Mouse (Mus musculus) cerebellum, adult 11 months (tissue): Measurements from ENCODE around the gene Fam178b.
A peak's percentile ranks its signal among the peaks of the same experiment; 100 is the strongest.

Experiments used
- DNase-seq: peaks from one replicate; pipeline ENCODE4 v3.0.0; 2022

The Fam178b gene

DNA sequence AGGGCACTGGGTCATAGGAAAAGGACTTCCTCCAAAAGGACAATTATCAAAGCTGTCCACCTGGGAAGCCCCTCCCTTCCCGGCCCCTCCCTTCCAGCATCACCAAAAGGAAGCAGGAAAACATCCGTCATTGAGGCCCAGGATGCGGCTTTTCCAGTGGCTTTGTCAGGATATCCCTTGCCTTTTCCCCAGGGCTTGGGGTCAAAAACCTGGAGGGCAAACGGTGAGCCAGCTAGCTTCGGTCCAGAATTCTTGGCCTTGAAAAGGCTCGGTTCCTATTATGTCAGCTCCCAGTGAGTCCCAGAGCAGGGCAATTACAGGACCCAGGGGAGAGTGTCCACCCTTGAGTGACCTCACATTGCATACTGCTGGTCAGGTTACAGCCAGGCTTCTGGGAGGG, 122.1 kb downstream of the Fam178b start:
- DNase-seq, result no peak

DNA sequence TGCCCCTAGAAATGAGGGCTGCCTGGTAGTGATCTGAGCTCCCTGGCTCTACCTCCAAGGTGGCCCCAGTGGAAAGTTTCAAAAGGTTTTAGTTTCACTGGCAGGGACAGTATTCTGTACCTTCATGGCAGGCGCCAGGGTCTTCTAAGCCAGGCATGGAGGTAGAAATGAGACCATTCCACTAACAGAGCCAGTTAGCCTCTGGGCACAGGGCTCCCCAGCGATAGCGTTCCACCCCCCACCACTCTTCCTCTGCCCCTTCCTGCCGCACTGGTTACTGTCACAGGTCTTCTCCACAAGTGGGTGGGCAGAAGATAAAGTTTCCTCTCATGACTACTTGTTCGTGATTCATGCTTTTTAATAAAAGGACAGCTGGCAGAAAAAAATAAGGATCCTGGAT, 123.1 kb downstream of the Fam178b start:
- no peak for DNase-seq

DNA sequence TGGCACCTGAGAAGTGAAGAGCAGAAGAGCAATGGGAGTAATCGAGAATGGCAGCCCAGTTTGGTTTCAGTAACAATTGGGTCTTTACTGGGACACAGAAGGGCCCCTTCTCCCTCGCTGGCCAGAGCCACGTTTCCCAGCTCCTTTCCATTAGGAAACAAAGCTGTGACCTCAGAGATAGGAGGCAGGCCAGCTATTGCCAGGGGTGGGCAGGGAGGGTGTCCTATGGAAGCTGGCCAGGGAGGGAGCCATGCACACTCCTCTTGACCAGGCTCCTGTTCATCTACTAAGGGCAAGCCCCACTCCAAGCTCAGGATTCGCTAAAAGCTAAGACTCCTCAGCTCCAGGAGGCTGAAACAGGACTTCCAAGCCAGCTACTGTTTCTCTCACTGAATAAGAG, 123.7 kb downstream of the Fam178b start:
- no peak for DNase-seq

DNA sequence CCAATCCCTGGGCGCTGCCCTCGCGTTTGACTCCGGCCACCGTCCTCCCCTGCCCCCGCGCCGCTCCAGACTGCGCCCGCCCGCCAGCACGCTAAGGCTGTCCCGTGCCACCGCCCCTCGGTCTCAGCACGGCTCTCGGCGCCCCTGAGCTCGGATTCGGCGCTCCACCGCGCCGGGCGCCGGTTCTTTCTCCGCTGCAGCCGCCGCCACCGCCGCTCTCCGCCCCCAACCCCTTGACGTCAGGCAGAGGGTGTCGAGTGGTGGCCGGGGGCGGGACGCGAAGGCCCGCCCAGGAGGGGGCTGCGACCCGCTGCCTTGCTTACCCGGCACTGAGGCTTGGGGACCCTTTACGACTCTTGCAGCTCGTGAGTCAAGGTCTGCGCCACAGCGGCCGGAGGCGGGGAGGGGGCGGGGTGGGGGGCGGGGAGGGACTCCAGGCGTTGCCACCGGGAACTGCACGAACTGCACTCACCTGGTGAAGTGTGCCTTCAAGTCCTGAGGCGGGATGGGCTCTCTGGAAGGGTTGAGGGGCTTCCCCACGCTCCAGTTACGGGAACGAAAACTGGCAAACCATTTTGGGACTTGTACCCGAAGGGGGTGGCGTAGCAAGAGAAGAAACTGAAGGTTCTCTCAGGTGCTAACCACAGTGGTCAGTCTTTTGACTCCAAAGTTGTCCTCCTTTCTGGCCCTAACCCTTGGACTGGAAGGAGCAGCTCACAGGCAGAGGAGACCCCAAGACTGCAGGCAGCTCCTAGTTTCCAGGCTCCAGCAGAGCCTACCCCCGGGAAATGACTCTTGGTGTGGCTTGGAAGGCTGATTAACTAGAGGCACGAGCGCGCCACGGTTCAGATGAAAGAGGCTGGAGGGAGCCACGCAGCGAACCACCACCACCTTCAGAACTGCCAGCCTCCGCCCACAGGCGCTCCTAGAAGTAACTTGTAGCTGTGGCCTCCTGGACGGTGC, 124.7 kb downstream of the Fam178b start, which contains the start of gene Sema4c:
Gene Sema4c, minus strand, starts transcription at position 319 of the 963 bp plus-strand sequence.
- DNase-seq, result peak; percentile 63

DNA sequence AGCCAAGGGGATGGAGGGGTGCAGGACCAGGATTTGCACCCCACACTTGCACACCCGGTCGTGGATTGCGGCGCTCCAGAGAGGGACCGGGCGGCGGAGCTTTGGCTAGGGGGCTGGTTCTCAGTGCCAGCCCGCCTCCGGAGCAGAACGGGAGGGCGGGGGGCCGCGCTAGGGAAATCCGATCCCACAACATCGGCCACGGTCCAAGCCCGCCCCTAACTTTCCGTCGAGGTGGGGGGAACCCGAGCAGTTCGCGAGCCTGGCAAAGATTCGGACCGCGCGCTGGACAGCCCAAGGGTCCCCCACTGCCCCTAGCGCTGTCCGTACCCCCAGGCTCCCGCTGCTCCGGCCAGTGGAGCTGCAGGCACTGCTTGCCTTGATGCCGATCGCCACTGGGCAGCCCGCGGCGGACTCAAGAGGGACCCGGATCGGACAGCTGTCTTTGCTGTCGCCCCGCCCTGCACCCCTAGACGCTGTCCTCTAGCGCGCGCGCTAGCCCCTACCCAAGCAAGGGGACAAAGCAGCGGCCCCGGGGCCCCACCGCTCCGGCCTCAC, 125.4 kb downstream of the Fam178b start:
- DNase-seq, result no peak

DNA sequence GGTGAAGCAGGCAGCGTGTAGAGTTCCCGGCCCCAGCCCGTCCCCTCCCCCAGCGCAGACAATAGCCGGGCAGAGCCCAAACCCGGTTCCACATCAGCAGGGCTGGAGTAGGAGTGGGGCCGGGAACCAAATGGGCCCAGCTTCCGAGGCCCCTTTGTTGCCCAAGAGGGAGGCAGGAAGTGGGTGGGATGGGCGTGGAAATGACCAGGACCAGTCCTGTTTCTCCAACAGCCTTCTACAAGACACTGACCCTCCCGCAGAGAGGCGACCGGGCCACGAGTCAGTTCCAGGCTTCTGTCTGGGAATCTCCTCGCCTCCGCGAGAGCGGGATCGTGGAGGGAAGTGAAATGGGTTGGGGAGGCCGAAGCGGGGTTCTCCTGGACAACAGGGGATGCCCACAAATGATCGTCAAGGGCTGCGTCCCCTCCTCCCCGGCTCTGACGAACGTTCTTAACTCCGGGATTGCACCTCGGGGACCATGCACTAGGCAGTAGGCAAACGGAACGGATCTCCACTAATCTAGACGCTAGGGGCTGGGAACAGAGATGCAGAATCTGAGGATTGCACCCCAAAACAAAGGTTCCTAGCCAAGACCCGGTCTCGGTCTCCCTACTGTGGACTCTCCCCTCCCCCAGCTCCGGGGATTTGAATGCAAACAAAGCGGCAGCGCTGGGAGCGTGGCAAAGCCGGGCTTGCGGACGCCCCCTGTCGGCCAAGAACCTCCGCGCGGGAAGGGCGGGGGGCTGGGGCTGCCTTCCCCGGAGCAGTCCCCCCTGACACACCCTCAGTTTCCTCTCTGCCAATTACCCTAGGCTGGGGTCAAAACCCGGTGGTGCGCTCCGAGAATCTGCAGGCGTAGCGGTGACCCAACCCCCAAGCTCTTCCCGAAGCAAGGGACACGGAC, 126.2 kb downstream of the Fam178b start:
- DNase-seq, result peak; percentile 92

DNA sequence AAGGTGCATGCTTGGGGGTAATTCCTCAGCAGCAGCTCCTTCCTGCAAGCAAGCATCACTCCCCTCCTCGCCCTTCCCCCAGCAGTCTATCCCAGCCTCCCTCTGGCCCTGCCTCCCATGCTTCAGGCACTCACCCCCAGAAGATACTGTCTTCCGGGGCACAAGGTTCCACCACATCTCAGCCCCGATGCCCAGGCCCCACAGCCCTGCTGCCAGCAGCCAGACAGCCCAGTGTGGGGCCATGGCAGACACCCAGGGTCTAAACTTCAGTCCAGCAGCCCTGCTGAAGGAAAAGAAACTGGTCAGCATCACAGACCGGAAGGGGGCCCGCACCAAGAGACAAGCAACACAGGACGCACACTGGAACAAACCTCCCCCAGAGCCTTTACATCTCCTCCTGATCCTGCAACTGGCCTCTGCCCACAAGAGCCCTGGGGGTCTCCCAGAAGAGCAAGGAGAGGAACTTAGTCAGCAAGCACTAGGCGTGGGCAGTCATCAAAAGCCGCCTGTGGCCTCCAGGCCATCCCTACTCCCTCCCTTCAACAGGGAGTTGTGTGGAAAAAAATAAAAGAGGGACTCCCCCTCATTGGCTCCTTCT, 127.1 kb downstream of the Fam178b start:
- DNase-seq, result peak; percentile 55

DNA sequence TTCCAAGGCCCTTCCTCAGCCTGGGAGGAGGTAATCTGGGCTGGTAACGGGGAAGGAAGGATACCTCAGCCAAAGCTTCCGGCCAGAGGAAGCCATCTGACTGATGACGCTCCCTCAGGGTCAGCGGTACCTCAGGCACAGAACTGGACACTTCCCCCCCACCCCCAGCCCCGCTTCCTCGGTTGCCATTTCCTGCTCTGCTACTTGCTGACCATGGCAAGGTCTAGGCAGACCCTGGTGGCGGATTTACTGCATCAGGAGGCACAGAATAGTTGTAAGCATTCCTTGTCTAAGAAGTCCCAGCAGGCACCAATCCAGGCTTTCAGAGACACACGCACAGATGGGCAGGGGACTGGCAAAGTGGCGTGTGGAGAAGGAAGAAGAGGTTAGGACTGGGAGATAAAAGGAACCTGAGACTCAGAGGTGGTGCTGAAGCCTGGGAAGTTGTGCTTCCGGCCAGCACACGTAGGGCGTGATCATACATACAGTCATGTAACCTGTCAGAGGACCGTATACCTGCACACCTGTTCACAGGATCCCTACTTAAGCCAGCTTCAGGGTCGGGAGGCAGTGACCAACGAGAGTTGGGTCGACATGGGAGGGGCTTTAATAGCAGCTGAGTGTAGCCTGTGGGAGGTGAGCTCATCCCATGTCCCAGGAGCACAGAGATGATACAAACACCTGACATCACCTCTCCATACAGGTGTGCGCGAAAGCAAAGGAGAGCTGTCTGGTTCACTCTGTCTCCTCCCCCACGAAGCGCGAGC, 128.2 kb downstream of the Fam178b start:
- no peak for DNase-seq

DNA sequence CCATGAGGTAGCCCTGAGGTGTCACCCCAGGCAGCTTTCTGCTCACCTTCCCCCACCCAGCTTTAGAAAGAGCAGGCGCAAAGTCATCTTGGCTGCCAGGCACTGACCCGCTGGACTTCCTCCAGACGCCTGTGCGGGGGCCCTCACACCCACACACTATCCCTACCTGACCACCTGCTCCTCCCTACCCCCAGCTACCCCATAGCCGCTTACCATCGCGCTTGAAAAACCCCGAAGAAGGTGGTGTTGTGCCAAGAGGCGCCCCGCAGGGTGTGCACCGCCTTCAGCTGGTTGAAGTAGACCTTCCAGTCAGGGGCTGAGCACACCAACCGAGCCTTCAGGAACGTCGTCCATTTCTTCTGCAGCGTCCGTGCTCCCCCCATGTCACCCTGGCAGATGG, 130.5 kb downstream of the Fam178b start:
- peak; percentile 83 for DNase-seq

DNA sequence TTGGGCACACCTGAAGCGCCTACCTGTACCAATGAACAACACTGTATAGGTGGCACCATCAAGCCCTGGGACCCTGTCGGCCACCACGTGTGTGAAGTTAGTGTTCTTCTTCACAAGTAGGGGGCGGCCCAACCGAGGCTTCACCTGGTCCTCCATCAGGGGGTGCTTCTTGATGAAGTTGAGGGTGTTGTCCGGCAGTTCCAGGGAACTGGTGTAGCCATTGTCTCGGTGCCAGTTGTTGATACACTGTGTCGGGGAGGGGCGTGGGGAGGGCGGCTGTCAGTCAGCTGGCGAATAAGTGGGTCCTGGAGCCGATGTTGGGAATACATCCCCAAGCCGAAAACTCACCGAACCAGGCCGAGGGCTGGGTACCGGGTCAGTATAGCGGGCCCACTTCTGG, 131.1 kb downstream of the Fam178b start:
- no peak for DNase-seq

DNA sequence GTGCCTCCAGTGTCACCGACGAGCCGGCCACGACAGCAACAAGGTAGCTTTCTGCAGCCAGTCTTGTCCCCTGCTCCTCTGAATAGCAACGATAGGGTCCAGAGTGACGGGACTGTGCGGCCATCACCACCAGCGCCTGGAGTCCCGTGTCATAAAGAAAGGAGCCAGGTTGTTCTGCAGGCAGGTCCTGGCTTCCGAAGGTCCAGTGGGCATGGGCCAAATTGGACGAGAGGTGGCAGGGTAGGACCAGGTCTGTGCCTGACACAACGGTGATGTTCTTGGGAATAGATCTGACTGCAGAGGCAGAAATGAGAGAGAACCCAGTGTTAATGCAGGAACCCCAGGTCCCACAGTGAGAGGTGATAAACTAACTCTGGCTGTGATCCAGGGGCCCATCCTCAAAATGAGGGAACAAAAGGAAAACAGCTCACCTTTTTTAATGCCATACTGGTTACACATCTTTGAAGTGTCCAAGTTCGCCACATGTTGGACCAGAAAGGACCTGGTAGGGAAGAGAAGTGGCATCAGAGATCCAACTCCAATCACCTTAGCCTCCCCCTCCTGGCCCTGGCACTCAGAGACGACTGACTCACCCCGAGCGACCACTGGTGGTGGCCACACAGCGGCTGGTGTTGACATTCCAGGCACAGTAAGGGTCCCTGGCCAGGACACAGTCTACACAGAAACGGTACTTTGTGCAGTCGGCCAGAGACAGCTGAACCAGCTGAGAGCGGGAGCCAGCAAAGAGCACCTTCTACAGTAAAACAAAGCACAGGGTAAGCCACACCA, 132.7 kb downstream of the Fam178b start:
- DNase-seq, result peak; percentile 60

DNA sequence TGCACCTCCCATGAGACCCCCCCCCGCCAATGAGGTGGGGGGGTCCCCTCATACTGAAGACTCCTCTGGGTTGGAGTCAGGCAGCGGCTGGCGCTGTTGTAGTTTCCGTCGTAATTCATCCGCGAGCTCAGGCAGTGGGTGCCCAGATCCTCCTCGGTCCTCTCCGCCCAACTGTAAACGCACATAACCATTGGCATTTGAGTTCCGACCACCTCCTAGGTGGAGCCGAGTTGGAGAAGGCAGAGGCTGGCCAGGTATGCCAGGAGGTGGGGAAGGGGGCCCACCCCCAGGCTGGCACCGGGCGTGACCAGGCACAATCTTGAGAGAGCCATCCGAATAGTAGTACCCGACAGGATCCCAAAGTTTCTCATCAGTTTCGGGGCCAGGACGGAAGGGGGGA, 133.5 kb downstream of the Fam178b start:
- no peak for DNase-seq

DNA sequence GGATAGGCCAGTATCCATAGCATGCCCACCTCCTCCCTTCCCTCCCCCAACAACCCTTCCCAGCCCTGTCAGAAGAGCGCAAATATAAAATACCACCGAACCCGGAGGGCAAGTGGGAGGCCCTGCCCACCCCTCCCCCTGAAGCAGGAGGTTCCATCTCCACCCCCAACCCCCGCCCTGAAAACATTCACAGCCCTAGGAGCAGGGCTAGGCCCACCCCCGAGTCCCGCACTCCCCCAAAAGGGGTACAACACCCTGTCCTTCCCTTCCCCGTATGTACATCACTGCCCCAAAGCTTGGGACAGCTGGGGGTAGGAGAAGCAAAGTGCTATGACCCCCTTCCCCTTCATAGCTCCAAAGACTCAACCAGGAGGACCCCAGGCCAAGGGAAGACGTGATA, 134.2 kb downstream of the Fam178b start:
- no peak for DNase-seq

DNA sequence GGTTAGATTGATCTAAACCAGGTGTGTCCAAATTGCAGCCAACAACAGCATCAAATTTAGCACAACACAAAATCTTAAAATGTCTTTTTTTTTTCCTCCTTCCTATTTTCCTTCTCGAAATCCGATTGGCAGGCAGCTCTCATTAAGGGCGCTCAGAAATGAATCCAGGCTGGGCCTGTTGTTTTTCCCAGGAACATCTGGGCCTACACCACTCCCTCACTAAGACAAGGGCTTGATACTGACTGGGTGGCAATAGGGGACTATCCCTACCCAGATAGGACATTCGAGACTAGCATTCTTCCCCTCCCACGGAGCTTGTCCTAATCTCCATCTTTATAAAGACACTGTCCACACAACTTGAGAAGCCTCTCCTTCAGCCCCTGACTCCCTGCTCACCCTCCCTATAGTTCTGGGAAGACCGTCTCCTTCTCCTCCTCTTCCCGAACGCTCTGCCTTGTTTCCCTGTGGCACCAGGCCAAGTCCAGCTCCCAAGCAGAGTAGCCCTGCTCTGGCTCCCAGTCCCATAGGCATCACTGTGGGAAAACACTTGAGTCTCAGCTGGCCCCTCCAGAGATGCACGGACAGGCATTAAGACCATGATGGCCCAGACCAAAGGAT, 134.9 kb downstream of the Fam178b start:
- no peak for DNase-seq

DNA sequence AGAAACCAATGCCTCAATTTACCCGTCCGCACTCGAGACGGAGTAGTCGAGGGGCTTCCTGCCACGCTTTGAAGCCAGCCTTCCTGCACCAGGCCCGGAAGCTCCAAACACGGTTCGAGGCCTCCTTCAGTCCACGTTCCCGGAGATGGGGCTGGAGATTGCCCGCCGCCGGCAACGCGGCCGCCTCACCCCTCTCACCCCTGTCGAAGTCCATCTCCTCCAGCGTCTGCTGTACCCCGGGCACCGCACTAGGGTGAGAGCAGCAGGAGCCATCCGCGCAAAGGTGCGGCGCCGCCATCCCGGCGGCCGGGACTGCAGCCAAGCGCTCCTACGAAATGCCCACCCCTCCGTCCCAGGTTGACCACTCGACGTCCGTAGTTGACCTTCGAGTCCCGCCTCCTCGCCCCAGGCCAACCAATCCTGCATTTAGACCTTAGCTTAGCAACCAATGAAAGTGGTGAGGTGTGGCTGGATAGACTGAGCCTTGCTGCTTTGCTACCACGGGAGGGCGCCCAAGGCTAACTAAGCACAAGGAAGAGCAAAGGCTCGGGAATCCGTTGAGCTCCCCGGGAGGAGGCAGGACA, 136.0 kb downstream of the Fam178b start, which contains the start of gene Ankrd39:
Gene Ankrd39, minus strand, starts transcription at position 558 of the 584 bp plus-strand sequence.
- DNase-seq, result peak; percentile 98

DNA sequence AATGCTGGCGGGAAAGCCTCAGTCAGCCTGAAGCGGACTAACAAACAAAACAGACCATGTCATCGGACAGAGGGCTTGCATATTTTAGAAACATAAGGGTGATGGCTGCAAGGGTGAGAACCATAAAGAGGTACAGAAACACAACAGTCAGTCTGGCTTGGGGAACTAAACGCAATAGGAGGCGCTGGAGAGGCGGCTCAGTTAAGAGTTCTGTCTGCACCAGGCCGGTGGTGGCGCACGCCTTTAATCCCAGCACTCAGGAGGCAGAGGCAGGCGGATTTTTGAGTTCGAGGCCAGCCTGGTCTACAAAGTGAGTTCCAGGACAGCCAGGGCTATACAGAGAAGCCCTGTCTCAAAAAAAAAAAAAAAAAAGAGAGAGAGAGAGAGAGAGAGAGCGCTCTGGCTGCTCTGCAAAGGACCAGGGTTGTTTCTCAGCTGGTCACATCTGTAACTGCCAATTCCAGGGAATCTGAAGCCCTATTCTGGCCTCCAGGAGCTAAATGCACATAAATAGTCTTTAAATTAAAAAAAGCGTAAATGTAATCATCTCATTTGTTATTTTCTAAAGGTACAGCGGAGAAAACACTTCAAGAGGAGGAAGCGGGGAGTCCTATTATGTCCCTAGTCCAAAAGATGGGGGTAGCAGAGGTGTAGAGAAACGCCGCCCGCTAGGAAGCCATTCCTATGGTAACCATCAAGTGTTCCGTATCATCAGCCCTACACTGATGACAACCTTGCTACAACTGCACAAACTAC, 137.0 kb downstream of the Fam178b start:
- DNase-seq, result no peak

DNA sequence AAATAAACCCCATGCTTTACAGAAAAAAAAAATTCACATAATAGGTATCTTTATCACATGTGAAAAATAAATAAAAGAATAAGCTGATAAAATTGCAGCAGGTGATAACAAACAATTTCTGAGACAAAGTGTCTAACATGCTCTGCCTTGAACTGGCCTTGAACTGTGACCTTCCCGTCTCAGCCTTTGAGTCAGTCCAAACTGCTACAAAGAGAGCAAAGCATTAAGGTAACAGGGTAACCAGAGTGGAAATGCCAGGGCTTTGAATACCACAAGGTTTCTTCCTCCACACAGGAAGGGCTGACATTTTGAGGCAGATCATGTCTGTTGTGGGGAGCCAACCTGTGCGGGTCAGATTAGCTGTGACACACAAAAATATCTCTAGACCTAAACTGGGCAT, 137.6 kb downstream of the Fam178b start:
- DNase-seq, result no peak

DNA sequence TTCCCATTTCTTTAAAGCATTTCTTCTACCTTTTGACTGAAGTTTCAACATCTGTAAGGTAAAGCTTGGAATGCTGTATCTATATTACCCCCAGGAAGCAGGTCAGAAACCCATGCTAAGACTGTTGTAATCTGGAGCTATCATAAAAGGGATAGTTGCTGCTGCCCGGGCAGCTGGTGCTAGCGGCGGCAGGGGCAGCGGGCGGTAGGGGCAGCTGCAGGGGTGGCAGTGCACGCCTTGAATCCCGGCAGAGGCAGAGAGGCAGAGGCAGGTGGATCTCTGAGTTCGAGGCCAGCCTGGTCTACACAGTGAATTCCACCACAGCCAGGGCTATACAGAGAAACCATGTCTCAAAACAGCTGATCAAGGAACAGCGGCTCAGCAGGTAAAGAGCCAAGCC, 140.1 kb downstream of the Fam178b start:
- DNase-seq, result no peak

DNA sequence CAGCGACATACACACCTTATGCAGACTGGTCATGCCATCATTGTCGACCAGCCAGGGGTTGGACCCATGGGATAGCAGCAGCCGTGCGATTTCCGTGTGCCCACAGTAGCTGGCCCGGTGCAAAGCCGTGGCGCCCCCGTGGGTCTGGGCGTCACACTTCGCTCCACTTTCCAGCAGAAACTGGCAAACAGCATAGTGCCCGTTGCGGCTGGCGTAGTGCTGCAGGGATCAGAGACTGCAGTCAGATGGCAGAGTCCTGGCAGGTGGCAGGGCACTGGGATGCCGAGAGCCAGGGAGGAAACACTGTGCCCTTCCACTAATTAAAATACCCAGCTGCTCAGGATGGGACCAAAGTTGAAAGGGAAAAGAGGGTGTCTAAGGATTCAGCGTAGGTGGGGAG, 141.1 kb downstream of the Fam178b start:
- peak; percentile 61 for DNase-seq
